Mouse (Mus musculus): ENCODE measurements around the gene Prss47. TPM values are rescaled to one million over a fixed set of nuclear protein-coding genes. Genes with fewer than 3 reads are reported as not detected.

Gene Prss47
- polyA plus RNA-seq, 1 experiment, result not detected

DNA sequence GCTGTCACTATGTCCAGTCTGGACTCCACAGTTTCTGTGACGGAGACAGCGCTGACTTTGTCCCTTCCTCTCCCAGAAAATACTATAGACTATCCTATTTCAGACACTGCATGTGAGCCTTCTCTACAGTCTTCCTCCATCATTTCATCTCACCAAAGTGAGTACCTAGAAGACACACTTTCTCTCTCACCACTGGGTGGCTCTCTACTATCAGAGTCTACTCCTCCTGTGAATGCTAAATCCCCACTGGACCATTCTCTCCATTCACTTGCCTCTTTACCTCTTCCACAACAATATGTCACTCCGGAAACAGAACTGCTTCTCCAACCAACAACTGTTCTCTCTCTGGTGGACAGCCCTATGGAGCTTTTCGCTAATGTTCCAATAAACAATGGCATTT is 17.5 kb downstream of the Prss47 start:
- Histone ChIP-seq H3K27ac (ENCODE audit: insufficient read depth, low read length) (no peak overlapping the region), H3K9me3 (replicated peaks; ENCODE audit: control insufficient read depth, insufficient read depth, low read length, poor library complexity, severe bottlenecking) (no peaks in the 10 kb centered on the region), H3K4me3 (ENCODE audit: low read depth, low read length) (no peak overlapping the region), H3K36me3 (ENCODE audit: control insufficient read depth, insufficient read depth, low read length, poor library complexity, severe bottlenecking) (no peaks in the 10 kb centered on the region), H3K27me3 (ENCODE audit: control insufficient read depth, insufficient read depth, low read length, poor library complexity, severe bottlenecking) (no peaks in the 10 kb centered on the region; the same call in 1 of the 2 replicates), H3K9ac (ENCODE audit: low read depth, poor library complexity, severe bottlenecking) (no peak overlapping the region), H3K4me1 (ENCODE audit: control insufficient read depth, insufficient read depth, low read length) (no peaks in the 10 kb centered on the region)
- TF ChIP-seq EP300 (IDR thresholded peaks at IDR 0.05; ENCODE audit: insufficient read depth, low read depth, low read length), result no peak
- no peak for TF ChIP-seq CTCF (IDR thresholded peaks at IDR 0.05; ENCODE audit: low read depth, low read length)
- no peak for TF ChIP-seq POLR2A (IDR thresholded peaks at IDR 0.05; ENCODE audit: insufficient read depth, low read length)

- no peak within 1 kb of the TSS for H3K4me3 ChIP-seq (ENCODE audit: low read depth, low read length)
- no peaks in the 10 kb centered on the region for H3K4me1 ChIP-seq (ENCODE audit: control insufficient read depth, insufficient read depth, low read length)
- H3K27me3 ChIP-seq (ENCODE audit: control insufficient read depth, insufficient read depth, low read length, poor library complexity, severe bottlenecking), result no peaks in the 10 kb centered on the region; the same call in 1 of the 2 replicates
- no peaks in the 10 kb centered on the region for H3K36me3 ChIP-seq (ENCODE audit: control insufficient read depth, insufficient read depth, low read length, poor library complexity, severe bottlenecking)
- no peak within 1 kb of the TSS for H3K27ac ChIP-seq (ENCODE audit: insufficient read depth, low read length)
- H3K9ac ChIP-seq (ENCODE audit: low read depth, poor library complexity, severe bottlenecking), result no peak within 1 kb of the TSS
- no peaks in the 10 kb centered on the region for H3K9me3 ChIP-seq (replicated peaks; ENCODE audit: control insufficient read depth, insufficient read depth, low read length, poor library complexity, severe bottlenecking)
- TF ChIP-seq EP300 (IDR thresholded peaks at IDR 0.05; ENCODE audit: insufficient read depth, low read depth, low read length) (no peak), CTCF (IDR thresholded peaks at IDR 0.05; ENCODE audit: low read depth, low read length) (no peak), POLR2A (IDR thresholded peaks at IDR 0.05; ENCODE audit: insufficient read depth, low read length) (no peak)
These were observed 19.8 kb downstream of the Prss47 start, which contains the start of gene Spata31d1c for GRCm38 (mm10) chr13:65032758-65033157. Spata31d1c (plus strand) TSS chr13:65033058.

- no peak for TF ChIP-seq POLR2A (IDR thresholded peaks at IDR 0.05; ENCODE audit: insufficient read depth, low read length)
- TF ChIP-seq CTCF (IDR thresholded peaks at IDR 0.05; ENCODE audit: low read depth, low read length), result no peak
- TF ChIP-seq EP300 (IDR thresholded peaks at IDR 0.05; ENCODE audit: insufficient read depth, low read depth, low read length), result no peak
- H3K9ac ChIP-seq (ENCODE audit: low read depth, poor library complexity, severe bottlenecking), result no peak overlapping the region
- no peak overlapping the region for H3K27ac ChIP-seq (ENCODE audit: insufficient read depth, low read length)
These were observed 41.4 kb downstream of the Prss47 start for GRCm38 (mm10) chr13:65011052-65011738.

DNA sequence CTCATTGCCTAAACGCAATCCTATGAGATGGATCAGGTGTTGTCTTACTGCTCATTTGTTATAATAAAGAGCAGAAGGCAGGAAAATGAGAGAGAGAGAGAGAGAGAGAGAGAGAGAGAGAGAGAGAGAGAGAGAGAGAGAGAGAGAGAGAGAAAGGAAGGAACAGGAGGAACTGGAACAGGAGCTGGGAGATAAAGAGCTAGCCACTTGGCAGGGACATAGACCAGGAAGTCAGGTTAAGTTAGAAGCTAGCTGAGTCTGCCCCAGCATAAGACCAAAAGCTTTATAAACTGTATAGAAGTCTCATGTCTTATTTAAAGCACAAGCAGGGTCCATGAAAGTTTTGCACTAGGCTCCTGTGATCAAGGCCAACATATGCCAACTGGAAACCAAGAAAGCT is 44.6 kb downstream of the Prss47 start:
- TF ChIP-seq EP300 (IDR thresholded peaks at IDR 0.05; ENCODE audit: insufficient read depth, low read depth, low read length) (no peak), POLR2A (IDR thresholded peaks at IDR 0.05; ENCODE audit: insufficient read depth, low read length) (no peak), CTCF (IDR thresholded peaks at IDR 0.05; ENCODE audit: low read depth, low read length) (no peak)
- Histone ChIP-seq H3K9me3 (replicated peaks; ENCODE audit: control insufficient read depth, insufficient read depth, low read length, poor library complexity, severe bottlenecking) (no peaks in the 10 kb centered on the region), H3K9ac (ENCODE audit: low read depth, poor library complexity, severe bottlenecking) (no peak overlapping the region), H3K4me3 (ENCODE audit: low read depth, low read length) (no peak overlapping the region), H3K27ac (ENCODE audit: insufficient read depth, low read length) (no peak overlapping the region), H3K4me1 (ENCODE audit: control insufficient read depth, insufficient read depth, low read length) (no peaks in the 10 kb centered on the region), H3K36me3 (ENCODE audit: control insufficient read depth, insufficient read depth, low read length, poor library complexity, severe bottlenecking) (no peaks in the 10 kb centered on the region), H3K27me3 (ENCODE audit: control insufficient read depth, insufficient read depth, low read length, poor library complexity, severe bottlenecking) (no peaks in the 10 kb centered on the region)

More at GRCm38 (mm10) chr13:65011052-65011738, 41.4 kb downstream of the Prss47 start:
- no peaks in the 10 kb centered on the region for H3K36me3 ChIP-seq (ENCODE audit: control insufficient read depth, insufficient read depth, low read length, poor library complexity, severe bottlenecking)
- H3K4me1 ChIP-seq (ENCODE audit: control insufficient read depth, insufficient read depth, low read length), result no peaks in the 10 kb centered on the region
- no peak overlapping the region for H3K4me3 ChIP-seq (ENCODE audit: low read depth, low read length)
- no peaks in the 10 kb centered on the region for H3K9me3 ChIP-seq (replicated peaks; ENCODE audit: control insufficient read depth, insufficient read depth, low read length, poor library complexity, severe bottlenecking)
- no peaks in the 10 kb centered on the region for H3K27me3 ChIP-seq (ENCODE audit: control insufficient read depth, insufficient read depth, low read length, poor library complexity, severe bottlenecking)

GRCm38 (mm10) chr13:65006760-65007159 is 45.8 kb downstream of the Prss47 start:
- no peaks in the 10 kb centered on the region for H3K4me1 ChIP-seq (ENCODE audit: control insufficient read depth, insufficient read depth, low read length)
- H3K27ac ChIP-seq (ENCODE audit: insufficient read depth, low read length), result no peak overlapping the region
- TF ChIP-seq POLR2A (IDR thresholded peaks at IDR 0.05; ENCODE audit: insufficient read depth, low read length) (no peak), CTCF (IDR thresholded peaks at IDR 0.05; ENCODE audit: low read depth, low read length) (no peak), EP300 (IDR thresholded peaks at IDR 0.05; ENCODE audit: insufficient read depth, low read depth, low read length) (no peak)
- no peaks in the 10 kb centered on the region for H3K9me3 ChIP-seq (replicated peaks; ENCODE audit: control insufficient read depth, insufficient read depth, low read length, poor library complexity, severe bottlenecking)
- no peaks in the 10 kb centered on the region for H3K27me3 ChIP-seq (ENCODE audit: control insufficient read depth, insufficient read depth, low read length, poor library complexity, severe bottlenecking)
- no peaks in the 10 kb centered on the region for H3K36me3 ChIP-seq (ENCODE audit: control insufficient read depth, insufficient read depth, low read length, poor library complexity, severe bottlenecking)
- H3K4me3 ChIP-seq (ENCODE audit: low read depth, low read length), result no peak overlapping the region
- no peak overlapping the region for H3K9ac ChIP-seq (ENCODE audit: low read depth, poor library complexity, severe bottlenecking)

DNA sequence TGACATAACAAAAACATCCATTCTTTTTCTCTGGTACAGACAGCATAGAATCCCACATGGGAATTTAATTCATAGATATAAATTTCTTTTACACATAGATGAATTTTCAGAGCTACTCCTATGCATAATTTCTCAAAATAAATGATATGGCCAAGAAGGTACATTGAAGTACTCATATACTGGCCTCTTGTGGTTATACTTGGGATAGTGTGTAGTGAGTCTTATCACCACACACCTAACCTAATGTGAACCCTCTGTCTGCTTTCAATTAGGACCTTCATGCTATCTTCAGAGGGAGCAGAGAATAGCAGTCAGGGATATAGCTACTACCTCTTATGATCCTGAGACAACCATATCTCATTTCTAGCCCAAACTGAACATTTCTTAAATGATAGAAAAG is 47.1 kb downstream of the Prss47 start:
- Histone ChIP-seq H3K27me3 (ENCODE audit: control insufficient read depth, insufficient read depth, low read length, poor library complexity, severe bottlenecking) (no peaks in the 10 kb centered on the region), H3K4me3 (ENCODE audit: low read depth, low read length) (no peak overlapping the region), H3K36me3 (ENCODE audit: control insufficient read depth, insufficient read depth, low read length, poor library complexity, severe bottlenecking) (no peaks in the 10 kb centered on the region), H3K9me3 (replicated peaks; ENCODE audit: control insufficient read depth, insufficient read depth, low read length, poor library complexity, severe bottlenecking) (no peaks in the 10 kb centered on the region), H3K4me1 (ENCODE audit: control insufficient read depth, insufficient read depth, low read length) (no peaks in the 10 kb centered on the region), H3K9ac (ENCODE audit: low read depth, poor library complexity, severe bottlenecking) (no peak overlapping the region), H3K27ac (ENCODE audit: insufficient read depth, low read length) (no peak overlapping the region)
- TF ChIP-seq EP300 (IDR thresholded peaks at IDR 0.05; ENCODE audit: insufficient read depth, low read depth, low read length), result no peak
- TF ChIP-seq POLR2A (IDR thresholded peaks at IDR 0.05; ENCODE audit: insufficient read depth, low read length), result no peak
- no peak for TF ChIP-seq CTCF (IDR thresholded peaks at IDR 0.05; ENCODE audit: low read depth, low read length)

Other genes with a start within 250 kb of the Prss47 start
- gene Cntnap3, start 148.8 kb downstream of the Prss47 start, polyA plus RNA-seq (2011; ENCODE audit: insufficient read depth, insufficient read length, low read depth, missing spikeins), result not detected in 2 replicates
- not detected in 2 replicates for gene Spata31, start 135.4 kb downstream of the Prss47 start, polyA plus RNA-seq (2011; ENCODE audit: insufficient read depth, insufficient read length, low read depth, missing spikeins)
- gene Spata31d1c, start 19.7 kb downstream of the Prss47 start, polyA plus RNA-seq (2011; ENCODE audit: insufficient read depth, insufficient read length, low read depth, missing spikeins), result not detected in 2 replicates
- gene Mfsd14b, start 60.2 kb upstream of the Prss47 start, polyA plus RNA-seq (2011; ENCODE audit: insufficient read depth, insufficient read length, low read depth, missing spikeins), result 36.0 and 42.5 TPM in 2 replicates
- not detected in 2 replicates for gene Olfr465-ps1, start 85.3 kb upstream of the Prss47 start, polyA plus RNA-seq (2011; ENCODE audit: insufficient read depth, insufficient read length, low read depth, missing spikeins)
- gene Olfr466, start 97.5 kb upstream of the Prss47 start, polyA plus RNA-seq (2011; ENCODE audit: insufficient read depth, insufficient read length, low read depth, missing spikeins), result not detected in 2 replicates
- gene Nlrp4f, start 153.2 kb upstream of the Prss47 start, polyA plus RNA-seq (2011; ENCODE audit: insufficient read depth, insufficient read length, low read depth, missing spikeins), result 28.1 and 29.2 TPM in 2 replicates
- gene Gm10775, start 206.8 kb upstream of the Prss47 start, polyA plus RNA-seq (2011; ENCODE audit: insufficient read depth, insufficient read length, low read depth, missing spikeins), result 0.51 TPM in 1 of 2 replicates, not detected in the other
- gene Zfp369, start 226.1 kb upstream of the Prss47 start, polyA plus RNA-seq (2011; ENCODE audit: insufficient read depth, insufficient read length, low read depth, missing spikeins), result 27.9 and 29.0 TPM in 2 replicates